Mouse (Mus musculus) lung, postnatal 4 days (tissue): ENCODE data around the gene Zbtb32.
A peak's percentile ranks its signal among the peaks of the same experiment; 100 is the strongest.

ENCODE experiments used
- DNase-seq, 2 experiments: peaks; one replicate each; pipeline ENCODE4 v3.0.0; 2021

The Zbtb32 gene

GRCm38 (mm10) chr7:30564970-30565571 is 33.6 kb downstream of the Zbtb32 start, which contains the start of gene Igflr1:
Igflr1 (plus strand) TSS chr7:30565427.
- DNase-seq = no peak

GRCm38 (mm10) chr7:30563906-30564280 is 34.8 kb downstream of the Zbtb32 start:
- no peak for DNase-seq

- DNase-seq = peak; percentile 97
These were observed 35.4 kb downstream of the Zbtb32 start, which contains the start of the genes U2af1l4, Gm49396 and Psenen for GRCm38 (mm10) chr7:30563117-30563905. U2af1l4 (plus strand) TSS chr7:30563301. Gm49396 (plus strand) TSS chr7:30563344. Psenen (minus strand) TSS chr7:30563627.

GRCm38 (mm10) chr7:30562526-30563116 is 36.1 kb downstream of the Zbtb32 start:
- no peak for DNase-seq

GRCm38 (mm10) chr7:30560296-30560695 is 38.4 kb downstream of the Zbtb32 start:
- no peak for DNase-seq

GRCm38 (mm10) chr7:30559443-30559954 is 39.2 kb downstream of the Zbtb32 start, which contains the start of gene Lin37:
Lin37 (minus strand) TSS chr7:30559838.
- DNase-seq = peak; percentile 97 to 99

- no peak for DNase-seq
These were observed 39.9 kb downstream of the Zbtb32 start for GRCm38 (mm10) chr7:30558656-30559442.

DNA sequence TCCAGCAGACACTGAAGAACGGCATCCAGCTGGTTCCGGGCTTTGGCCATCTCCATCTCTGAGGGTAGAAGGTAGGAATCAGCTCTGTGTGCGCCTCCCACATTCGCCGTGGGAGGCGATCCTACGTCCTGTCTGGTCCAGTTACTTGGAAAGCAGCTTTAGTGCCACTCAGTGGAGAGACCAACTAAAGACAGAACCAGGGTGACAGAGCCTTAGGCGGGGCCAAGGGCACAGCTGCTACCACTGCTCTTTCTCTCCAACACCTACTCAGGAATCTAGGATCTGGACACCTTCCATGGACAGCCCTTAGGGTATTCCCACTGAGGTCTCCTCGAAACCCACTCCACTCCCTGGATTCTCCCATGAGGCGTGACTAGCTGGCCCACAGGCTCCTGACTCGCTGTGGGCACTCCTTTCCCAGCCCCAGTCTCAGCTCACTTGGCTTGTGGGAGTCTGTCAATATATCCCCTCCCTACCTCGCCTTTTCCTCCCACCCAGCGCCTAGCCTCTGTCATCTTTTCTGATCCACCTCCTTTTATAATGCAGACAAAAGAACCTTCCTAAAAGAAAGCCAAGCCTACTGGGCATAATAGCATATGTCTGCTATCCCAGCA is 40.7 kb downstream of the Zbtb32 start:
- DNase-seq = no peak

GRCm38 (mm10) chr7:30556894-30557536 is 41.7 kb downstream of the Zbtb32 start:
- no peak for DNase-seq

DNA sequence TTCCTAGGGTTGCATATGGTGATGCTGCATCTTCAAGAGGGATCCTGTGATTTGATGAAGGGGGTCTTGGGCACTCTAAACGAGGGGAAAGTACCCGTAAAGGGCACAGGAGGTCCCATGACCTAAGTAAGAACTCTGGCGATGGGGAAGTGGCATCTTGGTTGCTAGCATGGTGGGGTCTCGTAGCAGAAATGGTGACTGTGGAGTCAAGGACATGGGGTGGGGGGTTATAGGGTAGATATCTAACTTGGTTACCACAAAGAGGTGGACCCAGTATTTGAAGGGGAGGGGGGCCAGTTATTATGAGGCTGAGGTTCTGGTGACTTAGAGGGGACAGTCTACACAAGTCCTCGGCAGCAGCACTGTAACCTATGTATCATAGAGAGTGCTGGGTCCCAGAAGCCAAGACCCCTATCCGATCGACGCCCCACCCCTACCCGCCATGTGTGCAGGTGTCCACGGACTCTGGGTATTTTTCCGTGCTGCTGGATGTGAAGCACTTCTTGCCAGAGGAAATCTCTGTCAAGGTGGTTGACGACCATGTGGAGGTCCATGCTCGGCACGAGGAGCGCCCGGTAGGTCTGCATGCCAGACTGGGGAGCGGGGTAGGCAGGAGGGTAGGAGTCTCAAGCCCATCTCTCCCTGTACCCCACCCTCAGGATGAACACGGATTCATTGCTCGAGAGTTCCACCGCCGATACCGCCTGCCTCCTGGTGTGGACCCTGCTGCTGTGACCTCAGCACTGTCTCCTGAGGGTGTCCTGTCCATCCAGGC is 44.7 kb downstream of the Zbtb32 start:
- DNase-seq = no peak

GRCm38 (mm10) chr7:30553021-30553589 is 45.6 kb downstream of the Zbtb32 start:
- DNase-seq = peak; percentile 50 to 65

GRCm38 (mm10) chr7:30552102-30553020 is 46.3 kb downstream of the Zbtb32 start, which contains the start of the genes Hspb6 and Proser3:
Hspb6 (plus strand) TSS chr7:30552178.
Proser3 (minus strand) TSS chr7:30552299.
- peak; percentile 96 to 97 for DNase-seq

- no peak for DNase-seq
These were observed 47.1 kb downstream of the Zbtb32 start for GRCm38 (mm10) chr7:30551445-30552101.

DNA sequence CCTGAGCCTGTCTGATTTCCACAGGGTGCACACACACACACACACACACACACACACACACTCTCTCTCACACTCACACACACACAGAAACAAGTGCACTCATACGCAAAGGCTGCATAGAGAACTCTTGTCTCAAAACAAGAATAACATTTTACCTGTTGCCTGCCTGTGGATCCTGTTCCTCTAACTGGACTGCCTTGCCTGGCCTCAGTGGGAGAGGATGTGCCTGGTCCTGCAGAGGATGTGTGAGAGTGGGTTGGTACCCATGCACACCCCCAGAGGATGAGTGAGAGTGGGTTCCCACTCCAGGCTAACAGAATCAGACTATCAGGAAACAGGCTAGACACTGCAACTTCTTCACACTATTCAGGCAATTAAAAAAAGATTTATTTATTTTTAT is 48.1 kb downstream of the Zbtb32 start:
- no peak for DNase-seq

DNA sequence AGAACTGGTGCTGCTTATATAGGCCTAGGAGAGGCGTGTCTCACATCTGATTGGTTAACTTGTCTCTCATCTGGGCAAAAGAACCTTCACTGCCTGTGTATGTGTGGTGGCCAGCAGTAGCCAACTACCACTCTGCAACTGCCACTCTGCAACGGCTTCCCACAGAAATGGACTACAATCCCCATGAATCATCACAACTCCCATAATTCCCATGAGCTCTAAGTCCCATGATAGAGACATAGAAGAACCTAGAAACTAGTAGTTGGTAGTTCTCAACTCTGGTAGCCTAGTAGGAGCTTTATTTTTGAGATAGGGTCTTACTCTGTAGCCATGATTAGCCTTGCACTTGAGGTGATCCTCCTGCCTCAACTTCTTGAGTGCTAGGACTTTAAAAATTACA is 48.8 kb downstream of the Zbtb32 start:
- no peak for DNase-seq

DNA sequence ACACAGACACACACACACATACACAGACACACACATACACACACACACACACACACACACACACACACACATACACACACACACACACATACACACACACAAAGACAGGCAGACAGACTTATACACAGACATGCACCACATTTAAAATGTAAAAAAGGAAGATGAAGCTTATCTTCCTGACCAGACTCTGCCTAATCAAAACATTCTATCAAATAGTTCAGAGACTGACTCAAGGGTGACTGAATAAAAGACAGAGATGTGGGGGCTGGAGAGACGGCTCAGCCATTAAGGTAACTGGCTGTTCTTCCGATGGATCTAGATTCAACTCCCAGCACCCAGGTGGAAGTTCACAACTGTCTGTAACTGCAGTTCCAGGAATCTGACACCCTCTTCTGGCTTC is 54.4 kb downstream of the Zbtb32 start:
- no peak for DNase-seq

GRCm38 (mm10) chr7:30540572-30540971 is 58.1 kb downstream of the Zbtb32 start:
- DNase-seq = no peak
